In the genomic region with DNA sequence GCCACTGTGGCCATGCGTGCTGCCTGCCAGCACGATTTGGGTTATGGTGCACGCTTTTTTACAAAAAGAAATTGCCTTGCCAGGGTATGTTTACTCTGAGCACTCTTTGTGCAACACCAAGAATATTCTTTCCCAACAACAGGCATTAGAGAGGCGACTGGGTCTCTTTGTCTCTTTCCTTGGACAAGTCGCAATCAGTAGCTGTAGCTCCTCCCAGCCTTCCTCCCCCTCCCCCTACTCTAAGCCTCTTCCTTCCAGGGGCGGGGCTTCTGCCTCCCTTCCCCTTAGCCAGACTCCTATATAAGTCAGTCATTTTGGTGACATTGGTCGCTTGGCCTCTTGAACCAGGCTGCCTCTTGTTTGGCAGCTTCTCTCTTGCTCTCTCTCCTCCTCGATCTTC, we compare ENCODE assay signal across 29 mouse cellular contexts. TPM values are rescaled to one million over a fixed set of nuclear protein-coding genes. Genes with fewer than 3 reads are reported as not detected.
DNase-seq lines count a peak whose midpoint lies in the region; ATAC-seq and TF ChIP-seq lines count a peak whose summit lies in the region.
"Had no signal": no experiment of that assay in that cellular context is flagged by ENCODE, and none has a peak within 500 bp of the region (broad histone marks: within the 10 kb centered on the region; RNA-seq: fewer than 3 reads in every experiment).

No protein-coding gene starts in this region.

- ATAC-seq in lung, embryonic 16.5 days (ENCODE audit: low read depth): peak; percentile 41; the same call in 1 of the 2 replicates
- no peak for ATAC-seq in liver, embryonic 16.5 days (ENCODE audit: low read depth)
- no peak for ATAC-seq in hindbrain, postnatal 0 days
- ATAC-seq: CD4-positive, CD25-positive, alpha-beta regulatory T cell, adult 4 months; inflammation-experienced regulatory T-cells, adult 6 months; midbrain, embryonic 15.5 days had no signal

- H3K4me3 ChIP-seq in lung, embryonic 16.5 days (ENCODE audit: low read length): no peak overlapping the region
- no peak overlapping the region for H3K4me3 ChIP-seq in embryonic facial prominence, embryonic 10.5 days
- no peak overlapping the region for H3K4me3 ChIP-seq in liver, embryonic 16.5 days (ENCODE audit: low read depth, low read length)
- H3K4me3 ChIP-seq in hindbrain, postnatal 0 days (ENCODE audit: low read length): no peak overlapping the region
- H3K4me3 ChIP-seq: forebrain, embryonic 12.5 days; hindbrain, embryonic 12.5 days; left cerebral cortex, adult 2 months; megakaryocyte, embryonic 14.5 days; midbrain, embryonic 15.5 days; myocyte had no signal

- no peaks in the 10 kb centered on the region for H3K36me3 ChIP-seq in lung, embryonic 16.5 days (ENCODE audit: control insufficient read depth, insufficient read depth, low read length)
- H3K36me3 ChIP-seq in embryonic facial prominence, embryonic 10.5 days (replicated peaks): no peaks in the 10 kb centered on the region
- no peaks in the 10 kb centered on the region for H3K36me3 ChIP-seq in liver, embryonic 16.5 days (ENCODE audit: control insufficient read depth, insufficient read depth)
- H3K36me3 ChIP-seq in hindbrain, postnatal 0 days (ENCODE audit: insufficient read depth, low read length): no peaks in the 10 kb centered on the region
- H3K36me3 ChIP-seq: forebrain, embryonic 12.5 days; hindbrain, embryonic 12.5 days; midbrain, embryonic 15.5 days had no signal

- no peak overlapping the region for H3K4me2 ChIP-seq in lung, embryonic 16.5 days (ENCODE audit: low read depth, low read length)
- H3K4me2 ChIP-seq in liver, embryonic 16.5 days (ENCODE audit: low read depth, low read length): no peak overlapping the region
- H3K4me2 ChIP-seq in hindbrain, postnatal 0 days (ENCODE audit: low read depth, low read length): no peak overlapping the region
- H3K4me2 ChIP-seq: forebrain, embryonic 12.5 days; hindbrain, embryonic 12.5 days; midbrain, embryonic 15.5 days had no signal

- H3K27me3 ChIP-seq in lung, embryonic 16.5 days (ENCODE audit: control insufficient read depth, insufficient read depth, low read depth, low read length): no peaks in the 10 kb centered on the region
- no peaks in the 10 kb centered on the region for H3K27me3 ChIP-seq in embryonic facial prominence, embryonic 10.5 days (replicated peaks; ENCODE audit: low read depth, poor library complexity, severe bottlenecking)
- H3K27me3 ChIP-seq in liver, embryonic 16.5 days (ENCODE audit: control insufficient read depth, insufficient read depth, low read depth, low read length): no peaks in the 10 kb centered on the region
- H3K27me3 ChIP-seq in hindbrain, postnatal 0 days (ENCODE audit: insufficient read depth, low read length): no peaks in the 10 kb centered on the region
- H3K27me3 ChIP-seq: forebrain, embryonic 12.5 days; hindbrain, embryonic 12.5 days; megakaryocyte, embryonic 14.5 days; midbrain, embryonic 15.5 days had no signal

- no peak overlapping the region for H3K27ac ChIP-seq in lung, embryonic 16.5 days (ENCODE audit: low read length)
- 0 out of 2 replicates have a peak overlapping the region, but pooled peaks have one; percentile 2 for H3K27ac ChIP-seq in embryonic facial prominence, embryonic 10.5 days (replicated peaks)
- H3K27ac ChIP-seq in liver, embryonic 16.5 days (ENCODE audit: low read length): peak overlapping the region; percentile 54
- H3K27ac ChIP-seq in hindbrain, postnatal 0 days: no peak overlapping the region
- H3K27ac ChIP-seq: forebrain, embryonic 12.5 days; hindbrain, embryonic 12.5 days; left cerebral cortex, adult 2 months; midbrain, embryonic 15.5 days had no signal

- no peak for TF ChIP-seq CTCF in hindbrain, postnatal 0 days (IDR thresholded peaks at IDR 0.05; ENCODE audit: low read depth)

- peak; percentile 23 for DNase-seq in embryo, embryonic 10.5 days (ENCODE audit: low spot score)
- no peak for DNase-seq in embryo, embryonic 11 days
- no peak for DNase-seq in lung, postnatal 25 days (ENCODE audit: low spot score)
- DNase-seq in embryonic facial prominence, embryonic 10.5 days (ENCODE audit: low spot score): no peak
- DNase-seq in hindbrain, postnatal 0 days (ENCODE audit: low spot score): no peak
- DNase-seq in neural tube, embryonic 10.5 days (ENCODE audit: extremely low spot score, low spot score): no peak
- DNase-seq: adrenal gland, adult 2 months; gastrocnemius, postnatal 10 days; heart, postnatal 10 days; kidney, adult 2 months; kidney, postnatal 36 days; layer of hippocampus, adult 9-11 months; left cerebral cortex, postnatal 4 days; right cerebral cortex, postnatal 25 days had no signal

- WGBS in lung, embryonic 16.5 days: 64% methylated on average over 8 of the region's 8 CpGs
- WGBS in embryonic facial prominence, embryonic 10.5 days: 69% methylated on average over 8 of the region's 8 CpGs
- 59% methylated on average over 8 of the region's 8 CpGs for WGBS in liver, embryonic 16.5 days (ENCODE audit: insufficient replicate concordance)
- 70% methylated on average over 8 of the region's 8 CpGs for WGBS in hindbrain, postnatal 0 days

- no peaks in the 10 kb centered on the region for H3K9me3 ChIP-seq in lung, embryonic 16.5 days (ENCODE audit: control insufficient read depth, low read length)
- no peaks in the 10 kb centered on the region for H3K9me3 ChIP-seq in embryonic facial prominence, embryonic 10.5 days
- H3K9me3 ChIP-seq in liver, embryonic 16.5 days (replicated peaks; ENCODE audit: control insufficient read depth, low read length): no peaks in the 10 kb centered on the region
- H3K9me3 ChIP-seq in hindbrain, postnatal 0 days (ENCODE audit: low read length): no peaks in the 10 kb centered on the region
- H3K9me3 ChIP-seq: forebrain, embryonic 12.5 days; hindbrain, embryonic 12.5 days; megakaryocyte, embryonic 14.5 days; midbrain, embryonic 15.5 days had no signal

- H3K4me1 ChIP-seq in lung, embryonic 16.5 days (replicated peaks; ENCODE audit: control insufficient read depth, insufficient read depth, low read length): no peaks in the 10 kb centered on the region
- H3K4me1 ChIP-seq in embryonic facial prominence, embryonic 10.5 days: peaks cover 5% of the 10 kb centered on the region; the same call in 1 of the 2 replicates
- peaks cover 44% of the 10 kb centered on the region for H3K4me1 ChIP-seq in liver, embryonic 16.5 days (ENCODE audit: control insufficient read depth, low read depth, low read length)
- no peaks in the 10 kb centered on the region for H3K4me1 ChIP-seq in hindbrain, postnatal 0 days (ENCODE audit: insufficient read depth, low read length)
- H3K4me1 ChIP-seq: hindbrain, embryonic 12.5 days; midbrain, embryonic 15.5 days had no signal

- no peak overlapping the region for H3K9ac ChIP-seq in lung, embryonic 16.5 days (ENCODE audit: low read length)
- no peak overlapping the region for H3K9ac ChIP-seq in liver, embryonic 16.5 days (ENCODE audit: low read depth, low read length)
- no peak overlapping the region for H3K9ac ChIP-seq in hindbrain, postnatal 0 days (replicated peaks; ENCODE audit: low read length)
- H3K9ac ChIP-seq: forebrain, embryonic 12.5 days; hindbrain, embryonic 12.5 days; liver, embryonic 14.5 days; midbrain, embryonic 15.5 days had no signal

RNA-seq across cellular contexts. Expression of a gene that starts 33.9 kb away (rescaled TPM):
- 19.4 and 20.3 TPM in 2 replicates for polyA plus RNA-seq in lung, embryonic 16.5 days (2015; fragmentation: Nextera tagmentation; extraction: Ambion mirVana)
- 15.6 and 16.8 TPM in 2 replicates for polyA plus RNA-seq in embryonic facial prominence, embryonic 10.5 days (2016; fragmentation: Nextera tagmentation; extraction: Ambion mirVana)
- polyA plus RNA-seq in liver, embryonic 16.5 days (2015; fragmentation: Nextera tagmentation; extraction: Ambion mirVana): 14.1 and 16.9 TPM in 2 replicates
- total RNA-seq in hindbrain, postnatal 0 days (2014; rRNA removed): 10.6 and 14.7 TPM in 2 replicates
- 5.2 and 5.3 TPM in 2 replicates for polyA plus RNA-seq in hindbrain, postnatal 0 days (2015; fragmentation: Nextera tagmentation; extraction: Ambion mirVana)

RNA-seq across cellular contexts. Expression of a gene that starts 59.9 kb away (rescaled TPM):
- not detected in 2 replicates for polyA plus RNA-seq in lung, embryonic 16.5 days (2015; fragmentation: Nextera tagmentation; extraction: Ambion mirVana)
- polyA plus RNA-seq in embryonic facial prominence, embryonic 10.5 days (2016; fragmentation: Nextera tagmentation; extraction: Ambion mirVana): 0.07 TPM in 1 of 2 replicates, not detected in the other
- polyA plus RNA-seq in liver, embryonic 16.5 days (2015; fragmentation: Nextera tagmentation; extraction: Ambion mirVana): not detected in 2 replicates
- total RNA-seq in hindbrain, postnatal 0 days (2014; rRNA removed): not detected in 2 replicates
- not detected in 2 replicates for polyA plus RNA-seq in hindbrain, postnatal 0 days (2015; fragmentation: Nextera tagmentation; extraction: Ambion mirVana)
- total RNA-seq: adrenal gland, adult 2 months; gastrocnemius, postnatal 10 days; heart, adult 8-10 months; heart, postnatal 10 days; left cerebral cortex, adult 2 months; left cerebral cortex, postnatal 4 days had no signal
- polyA plus RNA-seq: adrenal gland, adult 2 months; CD4-positive, CD25-positive, alpha-beta regulatory T cell, adult 4 months; forebrain, embryonic 12.5 days; hindbrain, embryonic 12.5 days; inflammation-experienced regulatory T-cells, adult 6 months; kidney, adult 2 months; liver, embryonic 14.5 days; midbrain, embryonic 15.5 days; myocyte; stomach, embryonic 16.5 days; thymus, postnatal 0 days; urinary bladder, adult 2 months had no signal

Comparison
In these comparisons a context has a peak if more than half of its experiments do, and no peak if none do; other contexts are left out.
1. H3K27ac ChIP-seq: peak in embryonic facial prominence, embryonic 10.5 days (single experiment) and liver, embryonic 16.5 days (single experiment); none in lung, embryonic 16.5 days (single experiment) and hindbrain, postnatal 0 days (single experiment).